Mouse (Mus musculus) spleen, postnatal 36 days (tissue): ENCODE data around the gene Prm3.
A peak's percentile ranks its signal among the peaks of the same experiment; 100 is the strongest.

Experiments
- DNase-seq, 2 experiments: peaks; one replicate each; pipeline ENCODE4 v3.0.0; 2022; ENCODE audit warnings: low spot score in 2 of 2, mixed read lengths in 1 of 2

The Prm3 gene

GRCm38 (mm10) chr16:10770531-10771325 is 20.0 kb downstream of the Prm3 start:
- DNase-seq, result peak in 1 of 2 experiments; percentile 8

- DNase-seq, result peak; percentile 69 to 71
Observed at GRCm38 (mm10) chr16:10769661-10770060, 21.1 kb downstream of the Prm3 start.

GRCm38 (mm10) chr16:10768821-10769220 is 21.9 kb downstream of the Prm3 start:
- DNase-seq, result peak; percentile 57 to 61

- DNase-seq, result peak; percentile 67 to 74
Observed at GRCm38 (mm10) chr16:10767158-10767557, 23.6 kb downstream of the Prm3 start.

GRCm38 (mm10) chr16:10764323-10764722 is 26.4 kb downstream of the Prm3 start:
- DNase-seq, result no peak

- DNase-seq, result no peak
Observed at GRCm38 (mm10) chr16:10763540-10764264, 27.0 kb downstream of the Prm3 start.

- DNase-seq, result no peak
Observed at GRCm38 (mm10) chr16:10762569-10763180, 28.0 kb downstream of the Prm3 start.

- no peak for DNase-seq
Observed at GRCm38 (mm10) chr16:10761182-10761581, 29.5 kb downstream of the Prm3 start.

GRCm38 (mm10) chr16:10756168-10756567 is 34.5 kb downstream of the Prm3 start:
- DNase-seq, result no peak

- DNase-seq, result no peak
Observed at GRCm38 (mm10) chr16:10754521-10755296, 36.0 kb downstream of the Prm3 start.

- no peak for DNase-seq
Observed at GRCm38 (mm10) chr16:10749824-10750223, 40.9 kb downstream of the Prm3 start.

GRCm38 (mm10) chr16:10749226-10749625 is 41.5 kb downstream of the Prm3 start:
- no peak for DNase-seq

GRCm38 (mm10) chr16:10741082-10741481 is 49.6 kb downstream of the Prm3 start:
- peak; percentile 23 to 24 for DNase-seq
